ENCODE assay signal across 10 mouse cellular contexts in genomic region chr10:66928211-66928990, GRCm38 (mm10).
A peak's percentile ranks its signal among the peaks of the same experiment; 100 is the strongest.
DNase-seq lines count a peak whose midpoint lies in the region; ATAC-seq and TF ChIP-seq lines count a peak whose summit lies in the region.
"Had no signal": no experiment of that assay in that cellular context is flagged by ENCODE, and none has a peak within 500 bp of the region (broad histone marks: within the 10 kb centered on the region; RNA-seq: fewer than 3 reads in every experiment).

No protein-coding gene starts in this region.

- H3K4me3 ChIP-seq in heart, embryonic 16.5 days (ENCODE audit: low read length), result no peak overlapping the region
- no peak overlapping the region for H3K4me3 ChIP-seq in lung, postnatal 0 days (ENCODE audit: low read depth, low read length)
- H3K4me3 ChIP-seq: erythroblast, embryonic 14.5 days had no signal

- H3K27me3 ChIP-seq in heart, embryonic 16.5 days (ENCODE audit: control insufficient read depth, insufficient read depth, low read length), result no peaks in the 10 kb centered on the region
- H3K27me3 ChIP-seq in lung, postnatal 0 days (replicated peaks; ENCODE audit: insufficient read depth, low read length), result no peaks in the 10 kb centered on the region

- no peak for TF ChIP-seq CTCF in lung, postnatal 0 days (IDR thresholded peaks at IDR 0.05)

- no peaks in the 10 kb centered on the region for H3K9me3 ChIP-seq in heart, embryonic 16.5 days (replicated peaks; ENCODE audit: control insufficient read depth, low read length)
- no peaks in the 10 kb centered on the region for H3K9me3 ChIP-seq in lung, postnatal 0 days (ENCODE audit: low read length)

- peak; percentile 94 for TF ChIP-seq EP300 in lung, postnatal 0 days (IDR thresholded peaks at IDR 0.05)

- H3K4me2 ChIP-seq in heart, embryonic 16.5 days (ENCODE audit: low read depth, low read length), result no peak overlapping the region
- H3K4me2 ChIP-seq in lung, postnatal 0 days (replicated peaks; ENCODE audit: low read depth, low read length), result no peak overlapping the region

- H3K9ac ChIP-seq in heart, embryonic 16.5 days (ENCODE audit: low read length), result no peak overlapping the region
- no peak overlapping the region for H3K9ac ChIP-seq in lung, postnatal 0 days (replicated peaks; ENCODE audit: low read depth)

- peak; percentile 76 for ATAC-seq in frontal cortex, adult (ENCODE audit: low TSS enrichment)
- peak; percentile 31; the same call in 1 of the 2 replicates for ATAC-seq in heart, embryonic 16.5 days (replicated peaks; ENCODE audit: extremely low read depth, insufficient read depth, low FRiP score)
- ATAC-seq in lung, postnatal 0 days, result peak; percentile 94

- H3K4me1 ChIP-seq in heart, embryonic 16.5 days (ENCODE audit: control insufficient read depth, insufficient read depth, low read length), result peaks cover 15% of the 10 kb centered on the region
- no peaks in the 10 kb centered on the region; the same call in 1 of the 2 replicates for H3K4me1 ChIP-seq in lung, postnatal 0 days (ENCODE audit: insufficient read depth, low read depth, low read length)

- intact Hi-C loops in left cerebral cortex, postnatal 14 days (cut with DNase I), result no loop called here

- 0 out of 2 replicates have a peak overlapping the region, but pooled peaks have one; percentile 33 for H3K27ac ChIP-seq in heart, embryonic 16.5 days (ENCODE audit: low read length)
- peak overlapping the region; percentile 16 for H3K27ac ChIP-seq in lung, postnatal 0 days (ENCODE audit: low read length)

- 35% methylated on average over 6 of the region's 6 CpGs for WGBS in heart, embryonic 16.5 days
- 32% methylated on average over 6 of the region's 6 CpGs for WGBS in lung, postnatal 0 days

- no peak for DNase-seq in frontal cortex, postnatal 14 days (ENCODE audit: low spot score in 2 of 2)
- peak; percentile 72 for DNase-seq in Muller cell, postnatal 12 days (ENCODE audit: inconsistent ontology term)
- peak; percentile 96 for DNase-seq in lung, postnatal 0 days (ENCODE audit: low spot score)
- no peak for DNase-seq in cerebellum, postnatal 14 days
- DNase-seq in kidney, adult 11 months, result no peak
- no peak for DNase-seq in left cerebral cortex, postnatal 14 days (ENCODE audit: low spot score in 2 of 2)
- DNase-seq: kidney, adult 18-20 months had no signal

- H3K36me3 ChIP-seq in heart, embryonic 16.5 days (ENCODE audit: control insufficient read depth, insufficient read depth), result no peaks in the 10 kb centered on the region
- no peaks in the 10 kb centered on the region for H3K36me3 ChIP-seq in lung, postnatal 0 days (ENCODE audit: insufficient read depth, low read length)

Comparison
In these comparisons a context has a peak if more than half of its experiments do, and no peak if none do; other contexts are left out.
1. ATAC-seq: peak in every context shown above with its lines; median percentile 94 in lung, postnatal 0 days; 76 in frontal cortex, adult; 31 in heart, embryonic 16.5 days.
2. DNase-seq: peak in Muller cell, postnatal 12 days (single experiment) and lung, postnatal 0 days (single experiment); none in frontal cortex, postnatal 14 days (0 of 2), cerebellum, postnatal 14 days (0 of 2), kidney, adult 11 months (single experiment) and left cerebral cortex, postnatal 14 days (0 of 2).